Mouse (Mus musculus) heart, adult 2 months (tissue): ENCODE data around the gene Cby3.

Experiments used
- CTCF ChIP-seq: fragments of 200-600 bp; IDR thresholded peaks from 2 replicates; pipeline ENCODE4 v1.8.1; 2022; ENCODE audit warnings: antibody characterized with exemption, mild to moderate bottlenecking, moderate library complexity
- EP300 ChIP-seq: fragments of 200-500 bp; IDR thresholded peaks from 2 replicates; pipeline ENCODE4 v1.6.1; 2011; ENCODE audit warnings: low read depth, low read length, control low read depth; ENCODE audit not compliant: insufficient read depth
- POLR2A ChIP-seq: fragments of 200-500 bp; IDR thresholded peaks from 2 replicates; pipeline ENCODE4 v1.6.1; 2011; ENCODE audit warnings: mild to moderate bottlenecking, low read depth, low read length, control low read depth; ENCODE audit not compliant: insufficient read depth

DNA sequence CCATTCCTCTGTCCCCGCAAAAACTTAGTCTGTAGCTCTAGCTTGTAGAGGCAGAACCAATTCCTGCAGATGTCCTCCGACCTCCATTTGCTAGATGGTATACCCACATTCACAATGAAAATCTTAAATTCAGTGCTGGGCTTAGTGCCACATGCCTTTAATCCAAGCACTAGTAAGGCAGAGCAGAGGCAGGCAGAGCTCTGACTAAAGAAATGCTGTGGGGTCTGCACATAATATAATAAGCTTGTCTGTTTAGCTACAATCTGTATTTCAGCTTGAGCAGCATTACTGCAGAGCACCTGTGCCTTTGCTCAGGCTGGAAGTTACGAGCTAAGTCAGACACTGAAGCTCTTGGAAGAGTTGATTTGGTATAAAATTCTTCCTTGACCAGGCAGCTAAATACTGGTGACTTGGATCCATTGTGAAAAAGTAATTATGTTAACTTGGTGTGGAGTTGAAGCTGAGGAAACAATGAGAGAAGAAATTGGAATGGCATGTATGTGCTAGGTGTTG is 33.0 kb downstream of the Cby3 start:
- TF ChIP-seq POLR2A = no peak
- TF ChIP-seq CTCF = no peak
- TF ChIP-seq EP300 = no peak
